Mouse (Mus musculus): ENCODE data around the gene Hoxd9.

Gene Hoxd9

GRCm38 (mm10) chr2:74714156-74714789 lies 16.7 kb downstream of the Hoxd9 start:
- DNase-seq, result no peak

GRCm38 (mm10) chr2:74714881-74715280 lies 17.4 kb downstream of the Hoxd9 start:
- no peak for DNase-seq

- peak; percentile 71 to 74 for DNase-seq
Measured at GRCm38 (mm10) chr2:74715504-74716241, 18.1 kb downstream of the Hoxd9 start.

GRCm38 (mm10) chr2:74720384-74720783 lies 22.9 kb downstream of the Hoxd9 start:
- DNase-seq, result no peak

GRCm38 (mm10) chr2:74720955-74721491 lies 23.5 kb downstream of the Hoxd9 start:
- no peak for DNase-seq

- no peak for DNase-seq
Measured at GRCm38 (mm10) chr2:74721882-74722281, 24.4 kb downstream of the Hoxd9 start.

- no peak for DNase-seq
Measured at GRCm38 (mm10) chr2:74722949-74723348, 25.4 kb downstream of the Hoxd9 start.

- DNase-seq, result no peak
Measured at GRCm38 (mm10) chr2:74724244-74725015, 26.9 kb downstream of the Hoxd9 start.

- no peak for DNase-seq
Measured at GRCm38 (mm10) chr2:74725171-74725570, 27.6 kb downstream of the Hoxd9 start.

GRCm38 (mm10) chr2:74726551-74726950 lies 29.0 kb downstream of the Hoxd9 start, which contains the start of gene Gm28230:
Gm28230 (plus strand) TSS chr2:74726728.
- DNase-seq, result no peak

GRCm38 (mm10) chr2:74726973-74727639 lies 29.6 kb downstream of the Hoxd9 start:
- no peak for DNase-seq

GRCm38 (mm10) chr2:74727640-74728302 lies 30.2 kb downstream of the Hoxd9 start:
- DNase-seq, result no peak

- no peak for DNase-seq
Measured at GRCm38 (mm10) chr2:74728303-74728680, 30.8 kb downstream of the Hoxd9 start.

- no peak for DNase-seq
Measured at GRCm38 (mm10) chr2:74730331-74730730, 32.8 kb downstream of the Hoxd9 start.

GRCm38 (mm10) chr2:74731055-74731454 lies 33.5 kb downstream of the Hoxd9 start:
- DNase-seq, result no peak

GRCm38 (mm10) chr2:74731799-74732512 lies 34.4 kb downstream of the Hoxd9 start:
- DNase-seq, result no peak

GRCm38 (mm10) chr2:74732513-74733316 lies 35.2 kb downstream of the Hoxd9 start:
- DNase-seq, result no peak

- DNase-seq, result no peak
Measured at GRCm38 (mm10) chr2:74733317-74733661, 35.8 kb downstream of the Hoxd9 start.

- no peak for DNase-seq
Measured at GRCm38 (mm10) chr2:74733765-74734164, 36.2 kb downstream of the Hoxd9 start.

GRCm38 (mm10) chr2:74734451-74734850 lies 36.9 kb downstream of the Hoxd9 start:
- DNase-seq, result no peak

All from thymus, postnatal 36 days (tissue).